Mouse (Mus musculus) forelimb bud, embryonic 11.5 days (tissue): ENCODE measurements around the gene Mcpt8.
"Not testable (repeated sequence)": the region's sequence is repeated elsewhere in the genome, so short reads cannot be mapped to it uniquely, and the experiment has no call there.

Experiments
- DNase-seq: peaks from one replicate; pipeline ENCODE4 v3.0.0-alpha.2; 2012; ENCODE audit warnings: low read depth, low spot score

The Mcpt8 gene

GRCm38 (mm10) chr14:56085167-56085566, at the start of gene Mcpt8:
Gene Mcpt8, minus strand, starts transcription at chr14:56085273.
- DNase-seq, result no peak

- DNase-seq, result not testable (repeated sequence)
Measured at GRCm38 (mm10) chr14:56133675-56134074, 48.6 kb upstream of the Mcpt8 start.

GRCm38 (mm10) chr14:56132508-56132907, 47.4 kb upstream of the Mcpt8 start, which contains the start of gene Gzmd:
Gene Gzmd, minus strand, starts transcription at chr14:56132608.
- not testable (repeated sequence) for DNase-seq

- no peak for DNase-seq
Measured at GRCm38 (mm10) chr14:56128341-56128740, 43.3 kb upstream of the Mcpt8 start.

- no peak for DNase-seq
Measured at GRCm38 (mm10) chr14:56123516-56123915, 38.4 kb upstream of the Mcpt8 start.

- no peak for DNase-seq
Measured at GRCm38 (mm10) chr14:56120525-56120924, 35.5 kb upstream of the Mcpt8 start, which contains the start of gene Gzme. Gene Gzme, minus strand, starts transcription at chr14:56120625.

GRCm38 (mm10) chr14:56115531-56116310, 30.6 kb upstream of the Mcpt8 start:
- DNase-seq, result not testable (repeated sequence)

- DNase-seq, result no peak
Measured at GRCm38 (mm10) chr14:56105447-56106180, 20.5 kb upstream of the Mcpt8 start.

- DNase-seq, result no peak
Measured at GRCm38 (mm10) chr14:56105016-56105415, 19.9 kb upstream of the Mcpt8 start.

GRCm38 (mm10) chr14:56103452-56103851, 18.4 kb upstream of the Mcpt8 start:
- no peak for DNase-seq

GRCm38 (mm10) chr14:56102386-56102785, 17.3 kb upstream of the Mcpt8 start, which contains the start of gene Ctsg:
Gene Ctsg, minus strand, starts transcription at chr14:56102574.
- no peak for DNase-seq

- DNase-seq, result peak; percentile 19
Measured at GRCm38 (mm10) chr14:56098940-56099339, 13.9 kb upstream of the Mcpt8 start.

- peak; percentile 7 for DNase-seq
Measured at GRCm38 (mm10) chr14:56097597-56097996, 12.5 kb upstream of the Mcpt8 start.

- no peak for DNase-seq
Measured at GRCm38 (mm10) chr14:56093353-56093752, 8.3 kb upstream of the Mcpt8 start.

- no peak for DNase-seq
Measured at GRCm38 (mm10) chr14:56086711-56087110, 1.6 kb upstream of the Mcpt8 start.

GRCm38 (mm10) chr14:56082016-56082415, 3.1 kb downstream of the Mcpt8 start:
- DNase-seq, result no peak

GRCm38 (mm10) chr14:56062213-56062612, 22.9 kb downstream of the Mcpt8 start, which contains the start of gene Mcpt4:
Gene Mcpt4, minus strand, starts transcription at chr14:56062313.
- not testable (repeated sequence) for DNase-seq

GRCm38 (mm10) chr14:56057722-56058121, 27.4 kb downstream of the Mcpt8 start:
- DNase-seq, result no peak

GRCm38 (mm10) chr14:56055408-56055807, 29.7 kb downstream of the Mcpt8 start:
- no peak for DNase-seq

- DNase-seq, result not testable (repeated sequence)
Measured at GRCm38 (mm10) chr14:56041792-56042191, 43.3 kb downstream of the Mcpt8 start, which contains the start of gene Mcpt2. Gene Mcpt2, plus strand, starts transcription at chr14:56042041.

- DNase-seq, result no peak
Measured at GRCm38 (mm10) chr14:56034433-56034832, 50.6 kb downstream of the Mcpt8 start.
